Mouse (Mus musculus) urinary bladder, postnatal 4 days (tissue): Measurements from ENCODE around the gene Gm2016.
"Not testable (repeated sequence)": the region's sequence is repeated elsewhere in the genome, so short reads cannot be mapped to it uniquely, and the experiment has no call there.

ENCODE experiments used
- DNase-seq, 2 experiments: peaks; one replicate each; pipeline ENCODE4 v3.0.0; 2021 to 2022; ENCODE audit warnings: low spot score in 2 of 2

The Gm2016 gene

DNA sequence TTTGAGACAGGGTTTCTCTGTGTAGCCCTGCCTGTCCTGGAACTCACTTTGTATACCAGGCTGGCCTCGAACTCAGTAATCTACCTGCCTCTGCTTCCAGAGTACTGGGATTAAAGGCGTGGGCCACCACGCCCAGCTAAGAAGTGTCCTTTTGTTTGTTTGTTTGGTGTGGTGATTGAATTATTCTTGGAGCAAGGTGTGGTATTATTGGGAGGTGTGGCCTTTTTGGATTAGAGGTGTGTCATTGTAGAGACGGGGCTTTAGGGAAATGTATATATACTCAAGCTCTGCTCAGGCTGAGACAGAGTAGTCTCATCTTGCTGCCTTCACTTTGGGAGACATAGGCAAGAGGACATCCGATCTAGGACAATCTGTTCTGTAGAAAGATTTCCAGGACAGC, at the start of gene Gm2016:
Gm2016 (plus strand) TSS at position 301 of the 400 bp plus-strand sequence.
- not testable (repeated sequence) for DNase-seq

DNA sequence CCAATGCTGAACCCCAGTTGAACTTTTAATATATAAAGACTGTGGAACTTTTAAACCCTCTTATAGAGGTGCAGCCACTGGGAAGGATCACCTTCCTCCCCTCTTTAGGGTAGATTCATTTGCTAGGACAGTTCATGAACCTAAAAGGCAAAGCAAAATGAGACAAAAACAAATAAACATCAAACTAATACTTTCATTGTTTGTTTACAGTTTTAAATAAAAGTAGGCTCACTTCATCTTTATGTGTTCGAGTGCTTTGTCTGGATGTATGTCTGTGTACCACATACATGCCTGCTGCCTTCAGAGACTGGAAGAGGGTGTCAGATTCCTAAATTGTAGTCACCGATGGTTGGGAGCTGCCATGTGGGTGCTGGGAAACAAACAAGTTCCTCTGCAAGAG, 31.6 kb upstream of the Gm2016 start, which contains the start of gene Gm2001:
Gm2001 (minus strand) TSS at position 101 of the 400 bp plus-strand sequence.
- not testable (repeated sequence) for DNase-seq

DNA sequence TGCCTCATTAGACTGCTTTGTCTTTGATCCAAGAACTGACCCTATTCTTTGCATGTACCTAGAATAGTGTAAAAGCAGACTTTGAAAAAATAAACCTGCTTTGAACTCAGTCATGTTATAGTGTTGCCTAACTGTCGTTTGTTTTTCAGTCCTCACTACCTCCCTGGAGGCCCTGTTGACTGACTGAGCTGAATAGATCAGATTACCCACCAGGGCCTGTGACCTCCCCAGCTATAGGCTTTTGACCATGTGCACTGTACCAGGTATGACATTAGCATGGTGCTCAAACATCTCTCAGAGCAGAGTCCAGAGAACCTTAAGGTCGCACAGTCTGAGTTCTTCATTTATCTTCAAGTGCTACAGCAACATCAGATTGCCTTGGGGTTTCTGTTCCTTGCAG, 23.2 kb upstream of the Gm2016 start:
- DNase-seq: not testable (repeated sequence)

DNA sequence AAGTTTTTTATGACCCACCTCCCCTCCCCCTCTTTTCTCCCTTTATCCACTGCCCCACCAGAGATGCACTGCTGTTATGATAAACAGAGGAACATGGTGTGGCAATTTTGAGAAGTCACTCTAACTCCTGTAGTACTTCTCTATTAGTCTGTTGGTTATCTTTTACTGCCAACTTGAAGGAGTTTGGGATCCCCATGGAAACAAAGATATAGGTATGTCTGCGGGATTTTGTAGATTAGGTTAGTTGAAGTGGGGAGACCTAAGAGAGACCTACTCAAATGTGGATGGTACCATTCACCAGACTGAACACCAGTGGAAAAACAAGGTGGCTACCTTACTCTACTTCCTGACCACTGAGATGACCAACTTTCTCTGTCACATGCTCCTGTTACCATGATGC, 17.8 kb upstream of the Gm2016 start:
- DNase-seq: not testable (repeated sequence)

DNA sequence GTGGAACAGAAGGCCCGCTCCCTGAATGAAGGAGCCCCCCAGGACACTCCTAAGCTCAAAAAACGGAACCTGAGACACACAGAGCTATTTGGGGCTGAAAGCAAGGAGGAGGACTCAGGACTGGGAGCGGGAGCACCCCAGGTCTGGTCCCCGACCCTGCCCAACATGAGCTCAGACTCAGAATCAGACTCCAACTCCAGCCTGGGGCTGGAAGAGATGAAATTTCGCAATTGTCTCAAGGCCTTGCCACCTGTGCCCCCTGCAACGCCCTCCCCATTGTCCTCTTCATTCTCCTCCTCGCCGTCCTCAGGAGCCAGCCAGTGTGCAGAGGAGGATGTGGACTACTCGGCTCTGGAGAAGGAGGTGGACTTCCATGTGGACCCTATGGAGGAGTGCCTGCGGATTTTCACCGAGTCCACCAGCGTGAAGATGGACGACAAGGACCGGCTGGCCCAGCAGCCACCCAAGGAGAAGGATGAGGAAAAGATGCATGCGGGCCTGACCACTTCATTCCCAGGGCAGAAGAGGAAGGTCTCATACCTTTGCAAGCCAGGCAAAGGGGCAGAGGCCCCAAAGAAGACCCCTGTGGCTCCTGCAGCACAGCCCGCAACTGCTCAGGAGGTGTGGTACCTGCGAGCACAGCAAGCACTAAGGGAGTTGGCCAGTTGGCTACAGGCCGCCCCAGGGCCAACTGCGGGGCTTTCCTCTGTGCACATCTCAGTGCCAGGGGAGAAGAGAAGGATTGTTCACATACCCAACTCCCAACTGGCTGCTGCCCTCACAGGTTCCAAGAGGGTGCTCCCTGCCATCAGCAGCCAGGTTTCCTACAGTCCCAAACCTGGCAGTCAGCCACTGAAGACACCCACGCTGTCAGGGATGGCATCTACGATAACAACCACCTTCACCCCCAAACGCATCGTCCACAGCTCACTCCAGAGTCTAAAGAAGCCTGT, 11.9 kb upstream of the Gm2016 start:
- DNase-seq: peak in 1 of 2 experiments; percentile 65

DNA sequence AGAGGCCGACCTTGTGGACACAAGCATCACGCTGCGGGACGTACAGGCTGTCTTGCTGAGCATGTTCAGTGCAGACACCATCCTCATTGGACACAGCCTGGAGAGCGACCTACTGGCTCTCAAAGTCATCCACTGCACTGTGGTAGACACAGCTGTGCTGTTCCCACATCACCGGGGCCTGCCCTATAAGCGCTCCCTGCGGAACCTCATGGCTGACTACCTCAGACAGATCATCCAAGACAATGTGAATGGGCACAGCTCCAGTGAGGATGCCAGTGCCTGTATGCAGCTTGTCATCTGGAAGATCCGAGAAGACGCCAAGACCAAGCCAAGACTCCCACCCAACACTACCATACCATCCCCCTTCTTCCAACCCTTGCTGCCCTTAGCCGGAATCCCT, 10.2 kb upstream of the Gm2016 start:
- not testable (repeated sequence) for DNase-seq

DNA sequence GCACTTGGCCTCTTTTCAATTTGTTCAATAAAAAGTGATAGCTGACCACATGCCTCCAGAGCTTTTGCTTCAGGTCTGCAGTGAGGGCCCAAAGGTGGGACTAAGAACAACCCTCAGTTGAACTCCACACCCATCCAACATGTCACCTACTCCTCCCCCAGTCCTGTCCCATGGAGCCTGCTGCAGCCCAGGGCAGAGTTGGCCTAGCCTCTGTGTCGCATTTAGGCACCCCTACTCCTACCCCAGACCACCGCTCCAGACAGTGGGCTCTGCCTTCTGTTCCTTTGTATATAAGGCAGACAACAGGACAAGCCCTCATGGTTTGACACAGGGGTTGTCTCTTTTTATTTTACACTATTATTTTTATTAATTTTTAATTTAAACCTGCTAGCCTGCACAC, 9.8 kb upstream of the Gm2016 start:
- not testable (repeated sequence) for DNase-seq

DNA sequence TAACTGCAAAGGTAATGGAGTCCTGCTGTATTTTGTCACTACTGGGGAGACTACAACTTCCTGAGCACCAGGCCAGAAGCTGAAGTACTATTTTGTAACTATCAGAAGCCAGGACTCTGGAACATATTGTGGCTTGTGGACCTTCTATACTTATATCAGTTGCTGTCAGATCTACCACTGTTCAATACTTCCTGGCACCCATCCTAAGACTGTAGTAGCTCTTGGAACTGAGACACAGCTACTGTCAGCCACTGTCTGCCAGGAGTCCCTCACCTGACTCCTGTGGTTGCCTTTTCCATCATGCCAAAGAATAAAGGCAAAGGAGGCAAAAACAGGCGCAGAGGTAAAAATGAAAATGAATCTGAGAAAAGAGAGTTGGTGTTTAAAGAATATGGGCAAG, 21.2 kb downstream of the Gm2016 start, which contains the start of gene Gm2022:
Gm2022 (plus strand) TSS at position 301 of the 400 bp plus-strand sequence.
- DNase-seq: not testable (repeated sequence)

DNA sequence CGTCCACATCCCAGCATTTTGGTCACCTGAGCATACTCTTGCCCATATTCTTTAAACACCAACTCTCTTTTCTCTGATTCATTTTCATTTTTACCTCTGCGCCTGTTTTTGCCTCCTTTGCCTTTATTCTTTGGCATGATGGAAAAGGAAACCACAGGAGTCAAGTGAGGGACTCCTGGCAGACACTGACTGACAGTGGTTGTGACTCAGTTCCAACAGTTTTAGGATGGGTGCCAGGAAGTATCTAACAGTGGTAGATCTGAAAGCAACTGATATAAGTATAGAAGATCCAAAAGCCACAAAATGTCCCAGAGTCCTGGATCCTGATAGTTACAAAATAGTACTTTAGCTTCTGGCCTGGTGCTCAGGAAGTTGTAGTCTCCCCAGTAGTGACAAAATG, 45.8 kb downstream of the Gm2016 start, which contains the start of gene Gm2035:
Gm2035 (minus strand) TSS at position 137 of the 400 bp plus-strand sequence.
- not testable (repeated sequence) for DNase-seq
